Mouse (Mus musculus): Measurements from ENCODE around the gene Rora.

DNA sequence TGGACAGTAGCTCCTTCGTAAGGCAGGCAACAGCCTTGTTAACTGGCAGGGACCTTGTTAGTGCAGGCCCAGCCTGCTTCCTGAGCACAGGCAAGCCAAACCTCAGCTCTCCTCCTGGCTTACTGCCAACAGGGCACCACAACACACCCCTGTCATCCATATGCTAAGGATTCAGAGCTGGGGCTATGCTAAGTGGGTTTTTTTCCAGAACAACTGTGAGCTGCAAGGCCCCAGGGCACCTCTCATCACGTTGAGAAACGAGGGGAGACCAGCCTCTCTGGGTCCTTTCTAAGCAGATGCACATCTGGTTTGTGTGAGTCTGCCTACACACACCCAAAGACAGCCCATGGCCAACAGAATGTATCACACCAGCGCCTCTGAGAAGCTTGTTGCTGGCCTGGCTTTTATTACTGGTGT, 289.0 kb downstream of the Rora start:
- TF ChIP-seq MAX (IDR thresholded peaks at IDR 0.05; ENCODE audit: low read depth) (no peak), POLR2A (IDR thresholded peaks at IDR 0.05; ENCODE audit: insufficient read length, low read depth) (no peak), MYOG (IDR thresholded peaks at IDR 0.05; ENCODE audit: control insufficient read depth in 1 of 3, insufficient read depth in 1 of 3, insufficient read length in 2 of 3, low read depth in 2 of 3) (no peak), POLR2AphosphoS2 (IDR thresholded peaks at IDR 0.05; ENCODE audit: insufficient read length, low read depth) (no peak), USF1 (IDR thresholded peaks at IDR 0.05; ENCODE audit: low read depth) (no peak), TCF12 (IDR thresholded peaks at IDR 0.05; ENCODE audit: insufficient read depth, poor library complexity, severe bottlenecking) (no peak), E2F4 (IDR thresholded peaks at IDR 0.05; ENCODE audit: insufficient read depth) (no peak)
